Mouse (Mus musculus): ENCODE results near the gene Elp1. TPM values are rescaled to one million over a fixed set of nuclear protein-coding genes. Genes with fewer than 3 reads are reported as not detected.

Gene Elp1
- polyA plus RNA-seq, 1 experiment = 9.6 TPM

GRCm38 (mm10) chr4:56743363-56744195 lies 58.6 kb downstream of the Elp1 start, which contains the start of gene Actl7a:
Actl7a (plus strand) TSS chr4:56743413.
- Histone ChIP-seq H3K27ac (replicated peaks; ENCODE audit: low read depth, low read length) (no peak within 1 kb of the TSS), H3K4me3 (ENCODE audit: insufficient read depth, low read depth, low read length) (no peak within 1 kb of the TSS), H3K4me1 (ENCODE audit: control insufficient read depth, insufficient read depth, insufficient read length, low read length) (no peaks in the 10 kb centered on the region)

DNA sequence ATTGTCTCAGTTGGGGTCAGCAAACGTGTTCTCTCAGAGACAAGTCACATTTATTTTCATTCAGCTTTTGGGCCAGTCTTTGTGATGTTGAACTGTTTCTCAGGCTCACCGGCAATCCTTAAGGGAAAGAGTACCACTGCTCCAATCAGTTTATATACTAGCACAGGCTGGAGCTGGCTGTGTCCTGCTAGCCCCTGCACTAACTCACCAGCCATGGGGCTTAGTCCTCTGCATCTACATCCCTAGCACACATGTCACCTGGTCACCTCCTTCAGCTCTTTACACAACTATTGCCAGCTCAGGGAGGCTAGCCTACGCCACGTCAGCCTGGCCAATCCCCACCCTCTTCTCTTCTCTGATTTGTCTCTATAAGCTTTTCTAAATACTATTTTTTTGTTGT lies 59.4 kb downstream of the Elp1 start:
- H3K4me3 ChIP-seq (ENCODE audit: insufficient read depth, low read depth, low read length) = no peak overlapping the region
- no peaks in the 10 kb centered on the region for H3K4me1 ChIP-seq (ENCODE audit: control insufficient read depth, insufficient read depth, insufficient read length, low read length)
- no peak overlapping the region for H3K27ac ChIP-seq (replicated peaks; ENCODE audit: low read depth, low read length)

DNA sequence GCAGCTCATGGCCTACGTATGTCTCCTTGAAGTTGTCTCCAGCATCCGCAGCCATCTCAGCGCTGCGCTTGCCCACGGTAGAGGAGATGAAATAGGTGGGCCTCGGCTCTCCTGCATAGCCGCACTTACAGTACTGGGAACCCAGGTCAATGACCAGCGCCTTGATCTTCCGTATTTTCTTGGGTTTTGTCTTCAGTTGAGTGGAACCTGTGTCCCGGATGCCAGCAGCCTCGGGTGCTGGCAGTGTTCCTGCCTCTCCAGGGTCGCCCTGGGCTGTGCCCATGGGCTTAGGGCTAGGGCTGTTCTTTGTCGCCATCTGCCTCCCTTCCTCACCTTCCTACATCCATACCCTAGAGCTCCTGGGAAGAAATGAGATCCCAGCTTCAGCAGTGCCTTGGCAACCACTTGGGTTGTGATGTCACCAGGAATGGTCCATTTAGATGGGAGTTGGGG lies 61.1 kb downstream of the Elp1 start, which contains the start of gene Actl7b:
Actl7b (minus strand) TSS at position 403 of the 453 bp plus-strand sequence.
- no peak within 1 kb of the TSS for H3K4me3 ChIP-seq (ENCODE audit: insufficient read depth, low read depth, low read length)
- no peaks in the 10 kb centered on the region for H3K4me1 ChIP-seq (ENCODE audit: control insufficient read depth, insufficient read depth, insufficient read length, low read length)
- H3K27ac ChIP-seq (replicated peaks; ENCODE audit: low read depth, low read length) = no peak within 1 kb of the TSS

DNA sequence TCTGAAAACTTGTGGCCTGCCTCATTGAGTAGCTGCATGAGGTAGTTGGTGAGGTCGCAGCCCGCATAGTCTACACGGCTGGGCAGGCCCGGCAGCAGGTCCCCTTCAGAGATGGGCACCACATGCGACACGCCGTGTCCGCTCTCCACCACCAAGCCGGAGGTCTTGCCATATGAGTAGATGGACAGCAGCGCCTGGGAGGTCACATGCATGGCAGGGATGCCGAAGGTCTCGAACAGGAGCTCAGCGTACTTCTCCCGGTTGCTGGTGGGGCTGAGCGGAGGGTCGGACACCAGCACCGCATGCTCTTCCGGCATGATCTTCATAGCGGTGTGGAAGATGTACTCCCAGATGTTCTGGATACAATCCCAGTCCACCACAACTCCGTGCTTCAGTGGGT lies 61.5 kb downstream of the Elp1 start:
- no peak overlapping the region for H3K27ac ChIP-seq (replicated peaks; ENCODE audit: low read depth, low read length)
- H3K4me3 ChIP-seq (ENCODE audit: insufficient read depth, low read depth, low read length) = no peak overlapping the region
- no peaks in the 10 kb centered on the region for H3K4me1 ChIP-seq (ENCODE audit: control insufficient read depth, insufficient read depth, insufficient read length, low read length)

GRCm38 (mm10) chr4:56740020-56740485 lies 62.1 kb downstream of the Elp1 start, which contains the start of gene Gm26657:
Gm26657 (plus strand) TSS chr4:56740070.
- no peak within 1 kb of the TSS for H3K27ac ChIP-seq (replicated peaks; ENCODE audit: low read depth, low read length)
- H3K4me1 ChIP-seq (ENCODE audit: control insufficient read depth, insufficient read depth, insufficient read length, low read length) = no peaks in the 10 kb centered on the region
- H3K4me3 ChIP-seq (ENCODE audit: insufficient read depth, low read depth, low read length) = no peak within 1 kb of the TSS

- no peak overlapping the region for H3K4me3 ChIP-seq (ENCODE audit: insufficient read depth, low read depth, low read length)
- no peak overlapping the region for H3K27ac ChIP-seq (replicated peaks; ENCODE audit: low read depth, low read length)
- no peaks in the 10 kb centered on the region for H3K4me1 ChIP-seq (ENCODE audit: control insufficient read depth, insufficient read depth, insufficient read length, low read length)
Measured at GRCm38 (mm10) chr4:56725839-56726238, 76.3 kb downstream of the Elp1 start.

DNA sequence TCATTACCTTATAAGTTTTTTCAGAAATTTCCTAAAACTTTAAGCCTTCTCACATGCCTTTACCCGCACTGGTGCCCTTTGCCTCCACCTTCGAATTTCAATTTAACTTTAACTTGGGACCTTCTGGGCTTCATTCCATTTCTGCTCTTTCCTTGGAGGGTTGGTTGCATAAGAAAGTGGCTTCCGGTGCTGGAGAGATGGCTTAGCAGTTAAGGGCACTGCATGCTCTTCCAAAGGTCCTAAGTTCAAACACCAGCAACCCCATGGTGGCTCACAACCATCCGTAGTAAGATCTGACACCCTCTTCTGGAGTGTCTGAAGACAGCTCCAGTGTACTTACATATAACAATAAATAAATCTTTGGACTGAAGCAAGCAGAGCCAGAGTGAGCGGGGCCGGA lies 78.9 kb downstream of the Elp1 start:
- Histone ChIP-seq H3K4me1 (ENCODE audit: control insufficient read depth, insufficient read depth, insufficient read length, low read length) (no peaks in the 10 kb centered on the region), H3K27ac (replicated peaks; ENCODE audit: low read depth, low read length) (no peak overlapping the region), H3K4me3 (ENCODE audit: insufficient read depth, low read depth, low read length) (no peak overlapping the region)

- Histone ChIP-seq H3K4me1 (ENCODE audit: control insufficient read depth, insufficient read depth, insufficient read length, low read length) (no peaks in the 10 kb centered on the region), H3K27ac (replicated peaks; ENCODE audit: low read depth, low read length) (no peak overlapping the region), H3K4me3 (ENCODE audit: insufficient read depth, low read depth, low read length) (no peak overlapping the region)
Measured at GRCm38 (mm10) chr4:56722346-56722745, 79.8 kb downstream of the Elp1 start.

GRCm38 (mm10) chr4:56721469-56721868 lies 80.7 kb downstream of the Elp1 start:
- Histone ChIP-seq H3K4me1 (ENCODE audit: control insufficient read depth, insufficient read depth, insufficient read length, low read length) (no peaks in the 10 kb centered on the region), H3K4me3 (ENCODE audit: insufficient read depth, low read depth, low read length) (no peak overlapping the region), H3K27ac (replicated peaks; ENCODE audit: low read depth, low read length) (no peak overlapping the region)

GRCm38 (mm10) chr4:56720403-56720802 lies 81.7 kb downstream of the Elp1 start:
- no peak overlapping the region for H3K4me3 ChIP-seq (ENCODE audit: insufficient read depth, low read depth, low read length)
- H3K4me1 ChIP-seq (ENCODE audit: control insufficient read depth, insufficient read depth, insufficient read length, low read length) = no peaks in the 10 kb centered on the region
- no peak overlapping the region for H3K27ac ChIP-seq (replicated peaks; ENCODE audit: low read depth, low read length)

- no peak overlapping the region for H3K4me3 ChIP-seq (ENCODE audit: insufficient read depth, low read depth, low read length)
- no peaks in the 10 kb centered on the region for H3K4me1 ChIP-seq (ENCODE audit: control insufficient read depth, insufficient read depth, insufficient read length, low read length)
- no peak overlapping the region for H3K27ac ChIP-seq (replicated peaks; ENCODE audit: low read depth, low read length)
Measured at GRCm38 (mm10) chr4:56719456-56719855, 82.7 kb downstream of the Elp1 start.

DNA sequence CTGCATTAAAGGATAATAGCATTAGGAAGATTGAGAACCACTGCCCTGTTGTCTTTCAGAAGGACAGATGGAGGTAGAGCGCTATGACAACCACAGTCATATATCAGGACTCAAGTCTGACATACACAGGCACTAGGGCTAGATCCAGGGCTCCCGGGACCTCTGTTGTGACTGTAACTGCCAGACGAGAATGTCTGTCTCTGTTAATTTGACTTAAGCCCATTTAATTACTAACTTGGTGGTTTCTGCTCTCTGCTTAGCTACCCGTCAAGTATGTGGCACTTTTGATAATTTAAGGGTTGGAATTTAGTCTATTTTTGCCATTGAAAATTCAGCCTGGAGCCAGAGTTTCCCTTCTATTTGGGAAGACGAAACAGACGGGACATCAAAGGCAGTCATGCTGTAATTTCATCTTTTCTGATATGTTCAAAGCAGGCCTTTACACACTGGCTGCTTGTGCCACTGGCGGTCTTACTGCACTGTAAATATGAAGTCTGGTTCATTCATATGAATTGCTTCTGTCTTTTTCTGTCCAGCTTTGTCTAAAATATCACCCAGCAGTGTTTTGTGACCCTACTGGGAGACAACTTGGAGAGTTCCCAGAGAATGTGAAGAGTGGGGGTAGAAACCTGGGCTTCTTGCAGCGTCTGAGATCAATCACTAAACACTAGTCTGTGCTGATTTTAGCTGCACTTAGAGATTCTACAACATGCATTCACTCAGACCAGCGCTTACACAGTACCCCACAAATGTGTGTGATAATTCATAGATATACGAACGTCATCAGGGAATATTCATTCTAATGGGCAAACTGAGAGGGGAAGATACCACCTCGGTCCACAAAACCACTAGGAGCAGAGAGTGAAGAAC lies 83.3 kb downstream of the Elp1 start:
- no peak overlapping the region for H3K4me3 ChIP-seq (ENCODE audit: insufficient read depth, low read depth, low read length)
- no peak overlapping the region for H3K27ac ChIP-seq (replicated peaks; ENCODE audit: low read depth, low read length)

DNA sequence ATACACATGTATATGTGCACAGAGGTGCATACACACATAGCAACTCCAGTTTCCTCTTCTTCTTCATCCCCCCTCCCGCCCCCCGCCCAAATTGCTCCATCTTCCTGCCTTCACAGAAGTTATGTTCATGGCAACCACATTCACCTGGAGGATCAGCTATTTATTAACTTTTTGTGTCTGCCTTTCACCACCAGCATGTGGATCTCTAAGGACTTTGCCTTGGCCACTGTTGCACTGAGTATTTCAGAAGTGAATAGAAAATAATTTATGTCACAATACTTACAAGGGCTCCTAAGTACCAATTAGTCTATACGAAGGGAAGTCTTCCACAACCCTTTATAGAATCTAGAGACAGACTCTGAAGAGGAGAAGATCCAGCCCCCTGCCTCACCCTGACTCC lies 84.2 kb downstream of the Elp1 start:
- Histone ChIP-seq H3K27ac (replicated peaks; ENCODE audit: low read depth, low read length) (no peak overlapping the region), H3K4me1 (ENCODE audit: control insufficient read depth, insufficient read depth, insufficient read length, low read length) (no peaks in the 10 kb centered on the region), H3K4me3 (ENCODE audit: insufficient read depth, low read depth, low read length) (no peak overlapping the region)

More for the DNA sequence above, 83.3 kb downstream of the Elp1 start:
- H3K4me1 ChIP-seq (ENCODE audit: control insufficient read depth, insufficient read depth, insufficient read length, low read length) = no peaks in the 10 kb centered on the region

DNA sequence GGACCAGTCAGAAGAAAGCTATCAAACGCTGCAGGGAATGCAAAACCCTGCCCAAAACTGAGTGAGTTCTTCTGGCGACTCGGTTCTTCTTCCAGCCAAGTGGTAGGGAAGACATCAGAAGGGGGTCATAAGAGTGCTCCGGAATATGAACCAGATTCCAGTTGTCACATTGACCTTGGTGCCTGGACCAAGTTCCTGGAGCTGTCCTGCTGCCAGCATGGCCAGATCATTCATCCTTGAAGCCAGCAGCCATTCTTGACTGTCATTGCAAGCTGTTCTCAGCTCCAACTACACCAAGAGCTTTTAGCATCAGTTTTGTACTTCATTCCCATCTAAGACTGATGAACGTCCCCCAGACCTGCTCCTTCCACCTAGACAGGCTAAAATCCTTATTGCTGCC lies 85.3 kb downstream of the Elp1 start:
- Histone ChIP-seq H3K27ac (replicated peaks; ENCODE audit: low read depth, low read length) (no peak overlapping the region), H3K4me3 (ENCODE audit: insufficient read depth, low read depth, low read length) (no peak overlapping the region), H3K4me1 (ENCODE audit: control insufficient read depth, insufficient read depth, insufficient read length, low read length) (no peaks in the 10 kb centered on the region)

DNA sequence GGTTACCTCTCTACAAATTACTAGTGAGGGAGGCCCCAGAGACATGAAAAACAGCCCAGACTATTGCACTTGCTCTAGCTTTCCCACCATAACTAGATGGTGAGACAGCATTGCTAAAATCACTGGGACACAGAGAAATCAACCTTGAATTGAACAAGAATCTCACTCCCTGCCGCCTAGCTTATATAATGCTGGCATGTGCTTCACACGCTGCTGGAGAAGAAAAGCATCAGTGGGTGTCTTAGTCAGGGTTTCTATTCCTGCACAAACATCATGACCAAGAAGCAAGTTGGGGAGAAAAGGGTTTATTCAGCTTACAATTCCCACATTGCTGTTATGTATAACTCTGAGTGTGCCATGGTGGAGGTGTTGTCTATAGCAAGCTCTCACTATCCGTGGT lies 89.0 kb downstream of the Elp1 start:
- Histone ChIP-seq H3K4me3 (ENCODE audit: insufficient read depth, low read depth, low read length) (no peak overlapping the region), H3K27ac (replicated peaks; ENCODE audit: low read depth, low read length) (no peak overlapping the region), H3K4me1 (ENCODE audit: control insufficient read depth, insufficient read depth, insufficient read length, low read length) (no peaks in the 10 kb centered on the region)
